Mouse (Mus musculus) adrenal gland, postnatal 25 days (tissue): ENCODE results near the gene Dmtf1. TPM values are rescaled to one million over a fixed set of nuclear protein-coding genes. Genes with fewer than 3 reads are reported as not detected.

Experiments used
- DNase-seq: peaks from one replicate; pipeline ENCODE4 v3.0.0; 2021; ENCODE audit warnings: mixed read lengths
- total RNA-seq: library from RNA; stranded (reverse); gene quantifications from 2 replicates; pipeline ENCODE4 v1.2.3, GENCODE M21; 2021

Gene Dmtf1
- total RNA-seq, 1 experiment from 2014 or later, result 32.8 TPM

GRCm38 (mm10) chr5:9107296-9108089 lies 54.1 kb downstream of the Dmtf1 start:
- DNase-seq, result no peak

GRCm38 (mm10) chr5:9106806-9107205 lies 54.8 kb downstream of the Dmtf1 start:
- peak; percentile 55 for DNase-seq

- DNase-seq, result no peak
These were observed 57.6 kb downstream of the Dmtf1 start for GRCm38 (mm10) chr5:9103958-9104357.

- DNase-seq, result peak; percentile 11
These were observed 58.9 kb downstream of the Dmtf1 start for GRCm38 (mm10) chr5:9102696-9103095.

- peak; percentile 66 for DNase-seq
These were observed 60.5 kb downstream of the Dmtf1 start for GRCm38 (mm10) chr5:9100849-9101801.

GRCm38 (mm10) chr5:9100207-9100848 lies 61.2 kb downstream of the Dmtf1 start, which contains the start of gene Tmem243:
Gene Tmem243, plus strand, starts transcription at chr5:9100668.
- DNase-seq, result peak; percentile 94

- no peak for DNase-seq
These were observed 68.1 kb downstream of the Dmtf1 start for GRCm38 (mm10) chr5:9093490-9093889.

GRCm38 (mm10) chr5:9092716-9093115 lies 68.9 kb downstream of the Dmtf1 start:
- no peak for DNase-seq

GRCm38 (mm10) chr5:9090493-9091106 lies 71.0 kb downstream of the Dmtf1 start:
- no peak for DNase-seq

GRCm38 (mm10) chr5:9086924-9087719 lies 74.5 kb downstream of the Dmtf1 start:
- DNase-seq, result no peak

- DNase-seq, result no peak
These were observed 81.6 kb downstream of the Dmtf1 start for GRCm38 (mm10) chr5:9079773-9080501.

- DNase-seq, result peak; percentile 13
These were observed 88.3 kb downstream of the Dmtf1 start for GRCm38 (mm10) chr5:9073177-9073854.

GRCm38 (mm10) chr5:9071360-9071759 lies 90.2 kb downstream of the Dmtf1 start:
- no peak for DNase-seq

GRCm38 (mm10) chr5:9069599-9070209 lies 91.9 kb downstream of the Dmtf1 start:
- DNase-seq, result no peak

GRCm38 (mm10) chr5:9068886-9069285 lies 92.7 kb downstream of the Dmtf1 start:
- peak; percentile 64 for DNase-seq
